Mouse (Mus musculus) hematopoietic stem cell, adult 5-6 weeks (primary cell): ENCODE data around the gene Pdhx. TPM values are rescaled to one million over a fixed set of nuclear protein-coding genes. Genes with fewer than 3 reads are reported as not detected.
A peak's percentile ranks its signal among the peaks of the same experiment; 100 is the strongest.

Experiments
- ATAC-seq, 2 experiments: fragments of 125-278 bp in 1 of 2; replicated peaks in 1 of 2; 2 replicates each; pipeline ENCODE4 v1.8.0; 2016 to 2017; ENCODE audit warnings: inconsistent platforms in 2 of 2, mild to moderate bottlenecking in 2 of 2, moderate number of reproducible peaks in 2 of 2, low read depth in 1 of 2, moderate TSS enrichment in 1 of 2; ENCODE audit not compliant: low FRiP score in 2 of 2, poor library complexity in 2 of 2, severe bottlenecking in 2 of 2, insufficient read depth in 1 of 2, low TSS enrichment in 1 of 2
- total RNA-seq: library from RNA; stranded (forward); fragments of 172-1452, 232-1000 nt; gene quantifications from 2 replicates; pipeline ENCODE4 v1.2.3, GENCODE M21; 2017

Pdhx gene
- total RNA-seq, 1 experiment from 2014 or later, result 33.7 TPM

GRCm38 (mm10) chr2:102973115-102973514 lies 100.2 kb downstream of the Pdhx start:
- ATAC-seq, result no peak

- peak in 1 of 2 experiments; percentile 9; a peak in 1 of 4 replicates for ATAC-seq
Measured at GRCm38 (mm10) chr2:102972575-102972974, 100.7 kb downstream of the Pdhx start.

GRCm38 (mm10) chr2:102971951-102972350 lies 101.4 kb downstream of the Pdhx start:
- ATAC-seq, result no peak

Other genes starting within 250 kb of the Pdhx start
- 169 and 180 TPM in 2 replicates for gene Cd44, start 171.8 kb downstream of the Pdhx start, total RNA-seq
- gene Apip, start 162 bp upstream of the Pdhx start, total RNA-seq, result 21.6 and 29.8 TPM in 2 replicates
- 0.65 TPM in 1 of 2 replicates, not detected in the other for gene Ehf, start 229.8 kb upstream of the Pdhx start, total RNA-seq